Mouse (Mus musculus) heart, postnatal 14 days (tissue): Measurements from ENCODE around the gene Capsl. TPM values are rescaled to one million over a fixed set of nuclear protein-coding genes. Genes with fewer than 3 reads are reported as not detected.

Experiments used
- total RNA-seq, 2 experiments: library from RNA; stranded (reverse); gene quantifications; 2 replicates each; pipeline ENCODE4 v1.2.3; 2021

Capsl gene
- total RNA-seq, 2 experiments from 2014 or later: 0.48 TPM; not detected in 1

Other genes starting within 250 kb of the Capsl start
- gene Ugt3a1, start 159.1 kb upstream of the Capsl start, total RNA-seq: not detected
- not detected for gene Ugt3a2, start 100.5 kb upstream of the Capsl start, total RNA-seq
- 1 to 10 TPM in 1 of 2 experiments, under 1 TPM in 1; 0.45 to 1.1 TPM for gene Il7r, start 94.1 kb downstream of the Capsl start, total RNA-seq